Mouse (Mus musculus) adrenal gland, adult 8-10 months (tissue): Measurements from ENCODE around the gene Gm8453. TPM values are rescaled to one million over a fixed set of nuclear protein-coding genes. Genes with fewer than 3 reads are reported as not detected.
"Not testable (repeated sequence)": the region's sequence is repeated elsewhere in the genome, so short reads cannot be mapped to it uniquely, and the experiment has no call there.

ENCODE experiments used
- DNase-seq: peaks from one replicate; pipeline ENCODE4 v3.0.0; 2022
- total RNA-seq, 4 experiments: library from RNA; stranded (reverse); gene quantifications; 2 replicates each; pipeline ENCODE4 v1.2.4; 2022

The Gm8453 gene
- total RNA-seq, result not detected

DNA sequence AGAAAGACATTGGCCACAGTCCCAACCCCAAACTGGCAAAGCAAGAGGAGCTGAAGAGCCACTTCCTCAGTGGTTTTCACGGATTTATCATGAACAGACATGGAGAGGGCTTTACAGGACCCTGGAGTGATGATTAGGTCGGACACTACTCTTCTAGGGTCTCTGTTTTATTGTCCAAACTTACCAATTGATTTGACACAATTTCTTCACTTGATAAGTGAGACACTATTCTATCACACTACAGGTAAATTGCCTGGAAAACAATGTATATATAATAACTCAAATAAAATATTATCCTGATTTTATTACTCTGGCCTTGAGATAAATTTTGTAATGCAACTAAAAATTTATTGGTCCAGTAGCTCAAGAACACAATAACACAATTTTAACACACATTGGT is at the start of gene Gm8453:
Gene Gm8453 (minus strand): TSS at position 101 of the 400 bp plus-strand sequence.
- not testable (repeated sequence) for DNase-seq

DNA sequence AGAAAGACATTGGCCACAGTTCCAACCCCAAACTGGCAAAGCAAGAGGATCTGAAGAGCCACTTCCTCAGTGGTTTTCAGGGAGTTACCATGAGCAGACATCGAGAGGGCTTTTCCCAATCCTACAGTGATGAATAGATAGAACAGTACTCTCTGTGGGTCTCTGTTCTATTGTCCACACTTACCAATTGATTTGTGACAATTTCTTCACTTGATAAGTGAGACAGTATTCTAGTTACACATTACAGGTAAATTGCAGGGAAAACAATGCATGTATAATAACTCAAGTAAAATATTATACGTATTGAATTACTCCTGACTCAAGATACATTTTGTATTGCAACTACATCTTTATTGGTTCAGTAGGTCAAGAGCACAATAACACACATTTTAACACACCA is 28.1 kb downstream of the Gm8453 start, which contains the start of gene Gm8653:
Gene Gm8653 (minus strand): TSS at position 101 of the 400 bp plus-strand sequence.
- not testable (repeated sequence) for DNase-seq

DNA sequence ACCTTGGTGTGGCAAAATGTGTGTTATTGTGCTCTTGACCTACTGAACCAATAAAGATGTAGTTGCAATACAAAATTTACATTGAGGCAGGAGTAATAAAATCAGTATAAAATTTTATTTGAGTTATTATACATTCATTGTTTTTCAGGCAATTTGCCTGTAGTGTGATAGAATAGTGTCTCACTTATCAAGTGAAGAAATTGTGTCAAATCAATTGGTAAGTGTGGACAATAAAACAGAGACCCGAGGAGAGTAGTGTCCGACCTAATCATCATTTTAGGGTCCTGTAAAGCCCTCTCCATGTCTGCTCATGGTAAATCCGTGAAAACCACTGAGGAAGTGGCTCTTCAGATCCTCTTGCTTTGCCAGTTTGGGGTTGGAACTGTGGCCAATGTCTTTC is 40.2 kb downstream of the Gm8453 start, which contains the start of gene Vmn1r143:
Gene Vmn1r143 (plus strand): TSS at position 301 of the 400 bp plus-strand sequence.
- DNase-seq, result not testable (repeated sequence)

Other genes with a start within 250 kb of the Gm8453 start
- gene Vmn1r137, start 234.9 kb downstream of the Gm8453 start, total RNA-seq, result not detected
- gene Vmn1r138, start 200.6 kb downstream of the Gm8453 start, total RNA-seq, result not detected
- not detected for gene Gm6176, start 173.2 kb downstream of the Gm8453 start, total RNA-seq
- not detected for gene Vmn1r139, start 160.4 kb downstream of the Gm8453 start, total RNA-seq
- not detected for gene Gm16451, start 111.2 kb downstream of the Gm8453 start, total RNA-seq
- not detected for gene Gm10666, start 94.7 kb downstream of the Gm8453 start, total RNA-seq
- not detected for gene Vmn1r142, start 65.4 kb downstream of the Gm8453 start, total RNA-seq
- not detected for gene Vmn1r143, start 40.1 kb downstream of the Gm8453 start, total RNA-seq
- gene Gm8653, start 28.2 kb downstream of the Gm8453 start, total RNA-seq, result not detected
- not detected for gene Gm4187, start 100.2 kb upstream of the Gm8453 start, total RNA-seq
- gene Gm8660, start 141.6 kb upstream of the Gm8453 start, total RNA-seq, result not detected
- not detected for gene Vmn1r148, start 184.1 kb upstream of the Gm8453 start, total RNA-seq
- not detected for gene Vmn1r149, start 208.7 kb upstream of the Gm8453 start, total RNA-seq
- gene Gm10665, start 234.6 kb upstream of the Gm8453 start, total RNA-seq, result not detected